In genomic region chr15:97763256-97764049, GRCm38 (mm10) we compare ENCODE assay signal across 15 mouse cellular contexts. TPM values are rescaled to one million over a fixed set of nuclear protein-coding genes. Genes with fewer than 3 reads are reported as not detected.
A peak's percentile ranks its signal among the peaks of the same experiment; 100 is the strongest.
DNase-seq lines count a peak whose midpoint lies in the region; TF ChIP-seq lines count a peak whose summit lies in the region.
"Had no signal": no experiment of that assay in that cellular context is flagged by ENCODE, and none has a peak within 500 bp of the region (broad histone marks: within the 10 kb centered on the region; RNA-seq: fewer than 3 reads in every experiment).

No protein-coding gene starts in this region.

- H3K36me3 ChIP-seq in heart, adult 2 months (ENCODE audit: control insufficient read depth, insufficient read depth, low read length), result no peaks in the 10 kb centered on the region
- H3K36me3 ChIP-seq in small intestine, adult 2 months (ENCODE audit: control insufficient read depth, insufficient read depth, low read length), result no peaks in the 10 kb centered on the region
- H3K36me3 ChIP-seq: intestine, embryonic 15.5 days; liver, embryonic 15.5 days had no signal

- no peak for TF ChIP-seq CTCF in heart, adult 2 months (IDR thresholded peaks at IDR 0.05)
- no peak for TF ChIP-seq CTCF in small intestine, adult 2 months (IDR thresholded peaks at IDR 0.05; ENCODE audit: extremely low read depth, insufficient read length, insufficient replicate concordance, low read depth, low read length)

- H3K4me3 ChIP-seq in heart, adult 2 months, result peak overlapping the region; percentile 52
- no peak overlapping the region for H3K4me3 ChIP-seq in small intestine, adult 2 months (ENCODE audit: low read depth, low read length)
- H3K4me3 ChIP-seq: heart, embryonic 12.5 days; intestine, embryonic 15.5 days; liver, embryonic 15.5 days had no signal

- no peaks in the 10 kb centered on the region for H3K27me3 ChIP-seq in heart, adult 2 months (ENCODE audit: control insufficient read depth, insufficient read depth, low read length)
- peaks cover 19% of the 10 kb centered on the region for H3K27me3 ChIP-seq in small intestine, adult 2 months (ENCODE audit: control insufficient read depth, insufficient read depth, low read length)
- H3K27me3 ChIP-seq: Patski had no signal

- H3K4me1 ChIP-seq in heart, adult 2 months (ENCODE audit: control insufficient read depth, insufficient read depth, low read length), result peaks cover 17% of the 10 kb centered on the region
- peaks cover 9% of the 10 kb centered on the region for H3K4me1 ChIP-seq in small intestine, adult 2 months (ENCODE audit: control insufficient read depth, insufficient read depth, insufficient read length, low read length)

- whole genome bisulfite sequencing in heart, adult 2 months, result 51% methylated on average over 9 of the region's 9 CpGs
- WGBS in small intestine, adult 2 months, result 56% methylated on average over 9 of the region's 9 CpGs

- no peak for TF ChIP-seq POLR2A in heart, adult 2 months (IDR thresholded peaks at IDR 0.05; ENCODE audit: insufficient read depth, low read depth, low read length)
- TF ChIP-seq POLR2A in small intestine, adult 2 months (IDR thresholded peaks at IDR 0.05; ENCODE audit: low read depth, low read length), result no peak

- H3K79me2 ChIP-seq in heart, adult 2 months (replicated peaks; ENCODE audit: control insufficient read depth, insufficient read depth, low read length), result 0 out of 2 replicates have a peak, but pooled peaks cover 2% of the 10 kb centered on the region

- TF ChIP-seq EP300 in heart, adult 2 months (IDR thresholded peaks at IDR 0.05; ENCODE audit: insufficient read depth, low read depth, low read length), result 0 out of 2 replicates have a peak, but pooled peaks have one; percentile 21

- peak overlapping the region; percentile 88 for H3K27ac ChIP-seq in heart, adult 2 months
- H3K27ac ChIP-seq in small intestine, adult 2 months (ENCODE audit: insufficient read depth, low read depth, low read length), result peak overlapping the region; percentile 34
- H3K27ac ChIP-seq: hindbrain, embryonic 14.5 days; intestine, embryonic 15.5 days; liver, embryonic 15.5 days had no signal

- DNase-seq in heart, adult 2 months, result no peak
- no peak for DNase-seq in heart, adult 8-10 months (ENCODE audit: low spot score)
- peak; percentile 77 for DNase-seq in kidney, adult 9 months
- DNase-seq in kidney, postnatal 4 days, result no peak
- DNase-seq in thymus, postnatal 0 days (ENCODE audit: low spot score), result peak; percentile 76
- no peak for DNase-seq in thymus, postnatal 25 days
- DNase-seq in left cerebral cortex, postnatal 36 days (ENCODE audit: low spot score in 2 of 2), result no peak
- DNase-seq: cerebellum, adult 9-11 months; layer of hippocampus, adult 9-11 months had no signal

- H3K9ac ChIP-seq in heart, adult 2 months (ENCODE audit: low read depth, low read length), result peak overlapping the region; percentile 45
- H3K9ac ChIP-seq: heart, embryonic 12.5 days; hindbrain, embryonic 14.5 days; intestine, embryonic 15.5 days; liver, embryonic 15.5 days had no signal

- intact Hi-C loops in heart, adult 2 months (cut with DNase I), result no loop called here
- intact Hi-C loops in left cerebral cortex, postnatal 36 days (cut with DNase I), result no loop called here

RNA-seq across cellular contexts. Expression of gene Rapgef3, which starts 4.3 kb away (rescaled TPM):
- 10 to 100 TPM; 21.5 to 27.9 TPM for total RNA-seq in heart, adult 2 months (2021)
- 44.4 and 57.0 TPM in 2 replicates for polyA plus RNA-seq in heart, adult 2 months (2012; rRNA removed)
- 10 to 100 TPM; 20.5 to 27.4 (median 23.8) TPM for total RNA-seq in heart, adult 8-10 months (2022)
- 61.7 and 72.6 TPM in 2 replicates for polyA plus RNA-seq in thymus, postnatal 0 days (2015; fragmentation: Nextera tagmentation; extraction: Ambion mirVana)
- polyA plus RNA-seq in small intestine, adult 2 months (2012; rRNA removed), result 11.3 and 17.1 TPM in 2 replicates
- total RNA-seq in left cerebral cortex, postnatal 36 days (2021), result 10 to 100 TPM; 35.7 to 52.9 TPM

RNA-seq across cellular contexts. Expression of gene Slc48a1, which starts 14.9 kb away (rescaled TPM):
- 10 to 100 TPM; 72.7 to 73.0 TPM for total RNA-seq in heart, adult 2 months (2021)
- 82.8 and 85.3 TPM in 2 replicates for polyA plus RNA-seq in heart, adult 2 months (2012; rRNA removed)
- 10 to 100 TPM; 63.6 to 76.6 (median 67.9) TPM for total RNA-seq in heart, adult 8-10 months (2022)
- 44.5 and 48.3 TPM in 2 replicates for polyA plus RNA-seq in thymus, postnatal 0 days (2015; fragmentation: Nextera tagmentation; extraction: Ambion mirVana)
- polyA plus RNA-seq in small intestine, adult 2 months (2012; rRNA removed), result 20.8 and 22.1 TPM in 2 replicates
- total RNA-seq in left cerebral cortex, postnatal 36 days (2021), result 100 to 1,000 TPM; 165 to 196 TPM

RNA-seq across cellular contexts. Expression of gene Endou, which starts 32.3 kb away (rescaled TPM):
- 1 to 10 TPM; 1.1 to 1.2 TPM for total RNA-seq in heart, adult 2 months (2021)
- polyA plus RNA-seq in heart, adult 2 months (2012; rRNA removed), result 2.4 TPM in 2 replicates
- 1 to 10 TPM; 1.3 to 2.3 (median 1.7) TPM for total RNA-seq in heart, adult 8-10 months (2022)
- 159 and 186 TPM in 2 replicates for polyA plus RNA-seq in thymus, postnatal 0 days (2015; fragmentation: Nextera tagmentation; extraction: Ambion mirVana)
- 0.24 and 0.51 TPM in 2 replicates for polyA plus RNA-seq in small intestine, adult 2 months (2012; rRNA removed)
- 1 to 10 TPM; 2.8 to 2.9 TPM for total RNA-seq in left cerebral cortex, postnatal 36 days (2021)

RNA-seq across cellular contexts. Expression of gene Rpap3, which starts 57.8 kb away (rescaled TPM):
- 10 to 100 TPM; 12.7 to 14.2 TPM for total RNA-seq in heart, adult 2 months (2021)
- 4.4 and 7.4 TPM in 2 replicates for polyA plus RNA-seq in heart, adult 2 months (2012; rRNA removed)
- 10 to 100 TPM; 13.4 to 17.9 (median 15.3) TPM for total RNA-seq in heart, adult 8-10 months (2022)
- polyA plus RNA-seq in thymus, postnatal 0 days (2015; fragmentation: Nextera tagmentation; extraction: Ambion mirVana), result 31.1 and 31.7 TPM in 2 replicates
- 0.55 and 0.63 TPM in 2 replicates for polyA plus RNA-seq in small intestine, adult 2 months (2012; rRNA removed)
- total RNA-seq in left cerebral cortex, postnatal 36 days (2021), result 10 to 100 TPM; 27.1 to 28.2 TPM

Comparison
In these comparisons a context has a peak if more than half of its experiments do, and no peak if none do; other contexts are left out.
1. DNase-seq: peak in kidney, adult 9 months (single experiment) and thymus, postnatal 0 days (single experiment); none in heart, adult 2 months (0 of 2), heart, adult 8-10 months (single experiment), kidney, postnatal 4 days (0 of 2), thymus, postnatal 25 days (single experiment) and left cerebral cortex, postnatal 36 days (0 of 2).